Mouse (Mus musculus): ENCODE measurements around the gene Rtl4. TPM values are rescaled to one million over a fixed set of nuclear protein-coding genes. Genes with fewer than 3 reads are reported as not detected.

The Rtl4 gene
- 1 to 10 TPM; 2.5 to 3.4 TPM for total RNA-seq (2021)

DNA sequence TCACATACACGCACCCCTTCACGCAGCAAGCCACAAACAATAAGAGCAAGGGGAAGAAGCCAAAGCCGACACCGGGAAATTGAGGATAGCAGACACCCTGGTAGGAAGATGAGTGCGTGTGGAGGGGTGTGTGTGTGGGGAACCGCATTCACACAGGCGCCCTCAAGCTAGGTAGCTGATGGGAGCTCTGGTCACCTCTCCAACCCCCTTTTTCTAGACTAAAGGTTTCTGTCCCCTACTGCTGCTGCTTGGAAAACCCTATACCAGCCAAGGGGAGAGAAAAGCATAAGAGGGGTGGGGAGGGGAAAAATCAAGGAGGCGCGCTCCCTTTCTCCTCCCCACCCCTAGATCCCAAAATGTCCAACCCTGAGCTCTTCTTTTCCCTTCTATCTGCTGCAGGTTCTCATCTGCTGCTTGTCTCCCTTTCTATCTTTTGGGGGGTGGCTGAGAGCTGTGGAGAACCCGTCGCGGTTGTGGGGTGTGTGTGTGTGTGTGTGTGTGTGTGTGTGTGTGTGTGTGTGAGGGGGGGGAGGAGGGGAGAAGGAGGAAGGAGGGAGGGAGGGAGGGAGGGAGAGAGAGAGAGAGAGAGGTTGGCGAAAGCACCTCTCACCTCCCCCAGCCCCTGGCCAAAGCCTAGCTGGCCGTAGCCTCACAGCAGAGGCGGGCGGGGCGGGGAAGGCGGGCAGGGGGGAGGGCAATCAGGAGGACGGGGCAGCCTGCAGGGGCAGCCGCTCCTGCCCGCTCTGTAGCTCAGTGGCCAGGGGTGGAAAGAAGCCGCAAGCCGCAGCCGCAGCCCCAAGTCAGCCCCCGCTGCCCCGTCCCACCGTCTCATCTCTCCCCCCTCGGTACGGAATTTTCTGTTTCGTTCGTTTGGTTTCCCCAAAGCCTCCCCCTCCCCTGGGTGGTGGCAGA is at the start of gene Rtl4:
TSS of gene Rtl4 (plus strand) at position 701 of the 912 bp plus-strand sequence.
- DNase-seq: peak in 1 of 2 experiments; percentile 14

GRCm38 (mm10) chrX:144644756-144645155 is 44.0 kb upstream of the Rtl4 start:
- no peak for DNase-seq

- no peak for DNase-seq
These were observed 43.3 kb upstream of the Rtl4 start for GRCm38 (mm10) chrX:144645394-144645793.

DNA sequence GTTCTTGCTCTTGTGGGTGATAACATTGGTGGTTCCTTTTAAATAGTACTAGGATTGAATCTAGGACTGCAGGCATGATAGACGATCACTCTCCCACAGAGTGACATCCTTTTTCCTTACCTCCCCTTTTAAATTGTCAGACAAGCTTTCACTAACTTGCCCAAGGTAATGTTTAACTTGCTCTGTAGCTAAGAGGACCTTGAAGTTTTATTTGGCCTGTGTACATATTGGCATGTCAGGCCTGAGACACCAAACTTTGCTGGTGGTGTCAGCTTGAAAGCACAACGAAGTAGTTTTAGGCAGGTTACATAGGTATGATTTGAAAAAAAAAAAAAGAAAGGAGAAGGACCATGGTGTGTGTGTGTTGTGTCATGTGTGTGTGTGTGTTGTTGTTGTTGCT is 36.5 kb upstream of the Rtl4 start:
- DNase-seq: no peak

- DNase-seq: no peak
These were observed 965 bp upstream of the Rtl4 start for GRCm38 (mm10) chrX:144687742-144688141.

DNA sequence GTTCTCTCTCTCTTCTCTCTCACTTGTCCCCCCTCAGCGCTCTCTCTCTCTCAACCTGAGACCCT is 733 bp upstream of the Rtl4 start, which contains the start of gene Trpc5:
TSS of gene Trpc5 (minus strand) at position 39 of the 65 bp plus-strand sequence.
- no peak for DNase-seq

GRCm38 (mm10) chrX:144689119-144689858 is 582 bp downstream of the Rtl4 start:
- DNase-seq: peak in 1 of 2 experiments; percentile 20

DNA sequence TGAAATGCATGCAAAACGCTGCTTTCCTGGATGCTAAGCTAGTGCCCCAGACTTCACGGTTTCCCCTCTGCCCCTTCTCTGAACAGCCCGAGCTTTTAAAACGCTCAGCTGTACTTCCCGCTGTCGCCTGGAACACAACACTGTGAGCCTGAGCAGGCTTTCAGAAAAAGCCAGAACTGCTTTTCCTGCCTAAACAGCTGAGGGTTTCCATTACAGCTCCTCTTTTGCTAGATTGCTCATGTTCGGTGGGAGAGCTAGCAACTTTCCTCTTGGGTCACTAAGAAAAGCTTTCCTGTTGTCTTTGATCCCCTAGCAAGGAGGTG is 1.1 kb downstream of the Rtl4 start:
- peak; percentile 19 to 20 for DNase-seq

- no peak for DNase-seq
These were observed 27.6 kb downstream of the Rtl4 start for GRCm38 (mm10) chrX:144716330-144716729.

- DNase-seq: no peak
These were observed 58.9 kb downstream of the Rtl4 start for GRCm38 (mm10) chrX:144747528-144748049.

DNA sequence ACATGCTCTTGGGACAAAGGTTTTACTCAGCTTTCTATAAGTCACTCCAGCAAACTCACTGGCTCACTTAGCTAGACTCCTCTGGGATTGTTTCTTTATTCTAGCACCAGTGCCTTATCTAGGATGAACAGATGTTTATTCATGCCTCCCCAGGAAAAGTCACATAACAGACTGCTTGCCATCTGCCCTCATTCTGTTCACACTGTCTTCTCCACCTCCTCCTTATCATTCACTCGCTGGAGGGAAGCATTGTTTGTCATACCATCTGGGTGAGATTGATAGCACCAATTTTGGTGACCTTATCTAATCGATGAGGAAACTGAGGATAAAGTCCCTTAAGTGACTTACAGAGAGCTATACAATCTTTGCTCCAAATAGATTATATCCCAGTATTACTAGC is 298.3 kb downstream of the Rtl4 start:
- peak; percentile 12 to 38 for DNase-seq

DNA sequence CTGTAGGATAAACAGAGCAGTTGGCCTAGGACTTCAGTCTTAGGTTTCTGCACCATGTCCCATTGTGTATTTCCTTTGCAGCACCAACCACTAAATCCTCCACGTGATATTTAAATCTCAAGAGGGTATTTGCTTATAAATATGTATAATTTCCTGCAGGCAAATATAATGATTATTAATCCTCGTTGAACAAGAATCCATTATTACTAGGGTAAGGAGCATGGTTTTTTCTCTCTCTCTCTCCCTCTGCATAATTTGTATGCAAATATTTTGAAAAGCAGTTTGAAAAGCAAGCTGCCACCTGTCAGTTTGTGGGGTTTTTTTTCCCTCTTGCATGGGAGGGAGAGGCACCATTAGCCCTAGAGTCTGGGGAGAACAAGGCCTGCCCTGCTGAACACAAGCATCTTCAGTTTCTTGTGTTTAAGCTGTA is 376.8 kb downstream of the Rtl4 start:
- DNase-seq: no peak

DNA sequence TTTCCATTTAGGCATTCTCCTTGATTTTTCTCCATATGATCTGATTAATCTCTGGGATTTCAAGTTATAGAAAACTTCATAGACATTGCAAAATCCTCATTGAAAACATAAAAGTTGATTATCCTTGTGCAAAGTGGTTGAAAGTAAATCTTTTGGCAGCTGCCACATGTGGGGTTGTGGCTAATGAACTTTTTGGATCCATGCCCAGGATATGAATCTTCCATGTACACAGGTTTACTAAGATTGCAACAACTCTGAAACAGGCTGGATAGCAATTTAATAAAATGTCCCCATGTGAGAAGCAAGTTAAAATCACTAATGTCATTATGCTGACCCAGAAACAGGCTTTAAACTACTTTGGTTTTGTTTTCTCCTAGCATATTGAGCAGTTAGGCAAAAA is 401.1 kb downstream of the Rtl4 start:
- DNase-seq: no peak

DNA sequence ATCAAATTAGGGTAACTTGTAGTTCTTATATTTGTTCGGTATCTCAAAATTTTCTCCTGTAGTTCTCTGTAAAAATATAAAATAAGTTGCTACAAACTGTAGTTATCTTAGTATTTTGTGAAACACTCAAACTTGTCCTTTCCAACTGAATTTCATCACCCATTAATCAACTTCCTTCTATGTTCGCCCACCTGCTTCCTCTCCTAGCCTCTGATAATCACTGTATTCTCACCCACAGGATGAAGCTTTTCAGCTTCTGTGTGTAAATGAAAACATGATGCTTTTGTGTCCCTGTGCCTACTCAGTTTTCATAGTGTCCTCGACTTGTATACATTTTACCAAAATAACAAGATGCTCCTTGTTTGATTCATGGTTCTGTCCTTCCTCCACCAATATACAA is 401.7 kb downstream of the Rtl4 start:
- DNase-seq: no peak

GRCm38 (mm10) chrX:145090964-145091363 is 402.3 kb downstream of the Rtl4 start:
- no peak for DNase-seq

Small RNAs within 50 kb of the gene (microRNA-seq; reads per million reads assigned to microRNA genes)
- 0 reads per million in 2 experiments for gene Mir3472

Other genes starting within 250 kb of the Rtl4 start
- not detected for gene Trpc5os, start 232.3 kb upstream of the Rtl4 start, total RNA-seq (2021)
- 10 to 100 TPM; 33.1 to 35.7 TPM for gene Trpc5, start 727 bp upstream of the Rtl4 start, total RNA-seq (2021)

Data from layer of hippocampus, postnatal 36 days (tissue).